Mouse (Mus musculus): ENCODE measurements around the gene C1qtnf9. TPM values are rescaled to one million over a fixed set of nuclear protein-coding genes. Genes with fewer than 3 reads are reported as not detected.
A peak's percentile ranks its signal among the peaks of the same experiment; 100 is the strongest.

The C1qtnf9 gene
- polyA plus RNA-seq, 1 experiment from 2014 or later = not detected

GRCm38 (mm10) chr14:60753801-60754126 lies 14.2 kb upstream of the C1qtnf9 start:
- H3K4me2 ChIP-seq (ENCODE audit: low read length) = no peak overlapping the region
- H3K9ac ChIP-seq (ENCODE audit: low read length) = no peak overlapping the region
- ATAC-seq (no peak), DNase-seq (ENCODE audit: low spot score) (no peak)
- H3K9me3 ChIP-seq (replicated peaks; ENCODE audit: control insufficient read depth, low read length) = no peaks in the 10 kb centered on the region
- H3K27ac ChIP-seq (ENCODE audit: low read depth, low read length) = peak overlapping the region; percentile 52; the same call in 1 of the 2 replicates
- H3K4me1 ChIP-seq (ENCODE audit: control insufficient read depth, insufficient read depth, low read length) = peaks cover 2% of the 10 kb centered on the region; the same call in 1 of the 2 replicates
- H3K36me3 ChIP-seq (ENCODE audit: control insufficient read depth, insufficient read depth, low read length) = peaks cover 69% of the 10 kb centered on the region
- no peak overlapping the region for H3K4me3 ChIP-seq (ENCODE audit: low read depth, low read length)
- no peaks in the 10 kb centered on the region for H3K27me3 ChIP-seq (replicated peaks; ENCODE audit: control insufficient read depth, insufficient read depth, low read length)
- WGBS = 18% methylated on average over 10 of the region's 10 CpGs

GRCm38 (mm10) chr14:60754656-60755055 lies 13.3 kb upstream of the C1qtnf9 start:
- ATAC-seq (no peak), DNase-seq (ENCODE audit: low spot score) (no peak)
- Histone ChIP-seq H3K27ac (ENCODE audit: low read depth, low read length) (no peak overlapping the region), H3K9ac (ENCODE audit: low read length) (no peak overlapping the region), H3K4me2 (ENCODE audit: low read length) (no peak overlapping the region), H3K9me3 (replicated peaks; ENCODE audit: control insufficient read depth, low read length) (no peaks in the 10 kb centered on the region), H3K4me3 (ENCODE audit: low read depth, low read length) (no peak overlapping the region), H3K36me3 (ENCODE audit: control insufficient read depth, insufficient read depth, low read length) (peaks cover 71% of the 10 kb centered on the region), H3K4me1 (ENCODE audit: control insufficient read depth, insufficient read depth, low read length) (peaks cover 2% of the 10 kb centered on the region; the same call in 1 of the 2 replicates), H3K27me3 (replicated peaks; ENCODE audit: control insufficient read depth, insufficient read depth, low read length) (no peaks in the 10 kb centered on the region)
- 96% methylated on average over 5 of the region's 5 CpGs for WGBS

GRCm38 (mm10) chr14:60756271-60756670 lies 11.7 kb upstream of the C1qtnf9 start:
- Histone ChIP-seq H3K4me1 (ENCODE audit: control insufficient read depth, insufficient read depth, low read length) (no peaks in the 10 kb centered on the region), H3K4me2 (ENCODE audit: low read length) (no peak overlapping the region), H3K9me3 (replicated peaks; ENCODE audit: control insufficient read depth, low read length) (no peaks in the 10 kb centered on the region), H3K27ac (ENCODE audit: low read depth, low read length) (no peak overlapping the region), H3K27me3 (replicated peaks; ENCODE audit: control insufficient read depth, insufficient read depth, low read length) (no peaks in the 10 kb centered on the region), H3K36me3 (ENCODE audit: control insufficient read depth, insufficient read depth, low read length) (peaks cover 68% of the 10 kb centered on the region), H3K4me3 (ENCODE audit: low read depth, low read length) (no peak overlapping the region), H3K9ac (ENCODE audit: low read length) (no peak overlapping the region)
- ATAC-seq (no peak), DNase-seq (ENCODE audit: low spot score) (no peak)
- WGBS = 95% methylated on average over 15 of the region's 15 CpGs

GRCm38 (mm10) chr14:60757265-60757664 lies 10.7 kb upstream of the C1qtnf9 start:
- Histone ChIP-seq H3K9me3 (replicated peaks; ENCODE audit: control insufficient read depth, low read length) (no peaks in the 10 kb centered on the region), H3K36me3 (ENCODE audit: control insufficient read depth, insufficient read depth, low read length) (peaks cover 73% of the 10 kb centered on the region), H3K4me3 (ENCODE audit: low read depth, low read length) (no peak overlapping the region), H3K27me3 (replicated peaks; ENCODE audit: control insufficient read depth, insufficient read depth, low read length) (no peaks in the 10 kb centered on the region), H3K27ac (ENCODE audit: low read depth, low read length) (no peak overlapping the region), H3K4me2 (ENCODE audit: low read length) (no peak overlapping the region), H3K9ac (ENCODE audit: low read length) (no peak overlapping the region), H3K4me1 (ENCODE audit: control insufficient read depth, insufficient read depth, low read length) (no peaks in the 10 kb centered on the region)
- DNase-seq (ENCODE audit: low spot score) (no peak), ATAC-seq (no peak)
- WGBS = 94% methylated on average over 8 of the region's 8 CpGs

GRCm38 (mm10) chr14:60757722-60758121 lies 10.2 kb upstream of the C1qtnf9 start:
- H3K9ac ChIP-seq (ENCODE audit: low read length) = no peak overlapping the region
- no peaks in the 10 kb centered on the region for H3K9me3 ChIP-seq (replicated peaks; ENCODE audit: control insufficient read depth, low read length)
- peaks cover 73% of the 10 kb centered on the region for H3K36me3 ChIP-seq (ENCODE audit: control insufficient read depth, insufficient read depth, low read length)
- H3K4me2 ChIP-seq (ENCODE audit: low read length) = no peak overlapping the region
- WGBS = 95% methylated on average over 7 of the region's 7 CpGs
- no peak overlapping the region for H3K4me3 ChIP-seq (ENCODE audit: low read depth, low read length)
- no peaks in the 10 kb centered on the region for H3K27me3 ChIP-seq (replicated peaks; ENCODE audit: control insufficient read depth, insufficient read depth, low read length)
- ATAC-seq = no peak
- H3K27ac ChIP-seq (ENCODE audit: low read depth, low read length) = no peak overlapping the region
- DNase-seq (ENCODE audit: low spot score) = no peak
- no peaks in the 10 kb centered on the region for H3K4me1 ChIP-seq (ENCODE audit: control insufficient read depth, insufficient read depth, low read length)

- DNase-seq (ENCODE audit: low spot score) = no peak
- no peak for ATAC-seq
- Histone ChIP-seq H3K27me3 (replicated peaks; ENCODE audit: control insufficient read depth, insufficient read depth, low read length) (no peaks in the 10 kb centered on the region), H3K4me2 (ENCODE audit: low read length) (no peak overlapping the region), H3K27ac (ENCODE audit: low read depth, low read length) (no peak overlapping the region), H3K9me3 (replicated peaks; ENCODE audit: control insufficient read depth, low read length) (no peaks in the 10 kb centered on the region), H3K9ac (ENCODE audit: low read length) (no peak overlapping the region), H3K4me3 (ENCODE audit: low read depth, low read length) (no peak overlapping the region), H3K4me1 (ENCODE audit: control insufficient read depth, insufficient read depth, low read length) (no peaks in the 10 kb centered on the region), H3K36me3 (ENCODE audit: control insufficient read depth, insufficient read depth, low read length) (peaks cover 78% of the 10 kb centered on the region)
- 92% methylated on average over 8 of the region's 8 CpGs for WGBS
Measured at GRCm38 (mm10) chr14:60759097-60759496, 8.8 kb upstream of the C1qtnf9 start.

- 66% methylated on average over 10 of the region's 10 CpGs for WGBS
- no peak overlapping the region for H3K4me3 ChIP-seq (ENCODE audit: low read depth, low read length)
- H3K4me2 ChIP-seq (ENCODE audit: low read length) = no peak overlapping the region
- H3K27me3 ChIP-seq (replicated peaks; ENCODE audit: control insufficient read depth, insufficient read depth, low read length) = no peaks in the 10 kb centered on the region
- H3K4me1 ChIP-seq (ENCODE audit: control insufficient read depth, insufficient read depth, low read length) = no peaks in the 10 kb centered on the region
- H3K9me3 ChIP-seq (replicated peaks; ENCODE audit: control insufficient read depth, low read length) = no peaks in the 10 kb centered on the region
- DNase-seq (ENCODE audit: low spot score) (no peak), ATAC-seq (no peak)
- H3K36me3 ChIP-seq (ENCODE audit: control insufficient read depth, insufficient read depth, low read length) = peaks cover 52% of the 10 kb centered on the region
- H3K9ac ChIP-seq (ENCODE audit: low read length) = no peak overlapping the region
- no peak overlapping the region for H3K27ac ChIP-seq (ENCODE audit: low read depth, low read length)
Measured at GRCm38 (mm10) chr14:60761801-60762200, 6.1 kb upstream of the C1qtnf9 start.

GRCm38 (mm10) chr14:60762754-60763153 lies 5.2 kb upstream of the C1qtnf9 start:
- Histone ChIP-seq H3K27me3 (replicated peaks; ENCODE audit: control insufficient read depth, insufficient read depth, low read length) (no peaks in the 10 kb centered on the region), H3K9ac (ENCODE audit: low read length) (no peak overlapping the region), H3K9me3 (replicated peaks; ENCODE audit: control insufficient read depth, low read length) (no peaks in the 10 kb centered on the region), H3K4me3 (ENCODE audit: low read depth, low read length) (no peak overlapping the region), H3K27ac (ENCODE audit: low read depth, low read length) (no peak overlapping the region), H3K4me2 (ENCODE audit: low read length) (no peak overlapping the region), H3K4me1 (ENCODE audit: control insufficient read depth, insufficient read depth, low read length) (no peaks in the 10 kb centered on the region), H3K36me3 (ENCODE audit: control insufficient read depth, insufficient read depth, low read length) (peaks cover 48% of the 10 kb centered on the region)
- no peak for DNase-seq (ENCODE audit: low spot score)
- no peak for ATAC-seq
- WGBS = 86% methylated on average over 7 of the region's 7 CpGs

GRCm38 (mm10) chr14:60763746-60764145 lies 4.2 kb upstream of the C1qtnf9 start:
- Histone ChIP-seq H3K27ac (ENCODE audit: low read depth, low read length) (no peak overlapping the region), H3K9me3 (replicated peaks; ENCODE audit: control insufficient read depth, low read length) (no peaks in the 10 kb centered on the region)

More at GRCm38 (mm10) chr14:60763746-60764145, 4.2 kb upstream of the C1qtnf9 start:
- Histone ChIP-seq H3K4me3 (ENCODE audit: low read depth, low read length) (no peak overlapping the region), H3K36me3 (ENCODE audit: control insufficient read depth, insufficient read depth, low read length) (peaks cover 40% of the 10 kb centered on the region), H3K27me3 (replicated peaks; ENCODE audit: control insufficient read depth, insufficient read depth, low read length) (no peaks in the 10 kb centered on the region), H3K4me2 (ENCODE audit: low read length) (no peak overlapping the region), H3K4me1 (ENCODE audit: control insufficient read depth, insufficient read depth, low read length) (no peaks in the 10 kb centered on the region), H3K9ac (ENCODE audit: low read length) (no peak overlapping the region)
- no peak for ATAC-seq
- DNase-seq (ENCODE audit: low spot score) = no peak
- WGBS = 91% methylated on average over 5 of the region's 5 CpGs
